Mouse (Mus musculus) frontal cortex, postnatal 10 days (tissue): ENCODE measurements around the gene Nf2.

Experiments
- DNase-seq, 2 experiments: peaks; one replicate each; pipeline ENCODE4 v3.0.0; 2022; ENCODE audit warnings: low spot score in 2 of 2, mixed read lengths in 1 of 2

Nf2 gene

DNA sequence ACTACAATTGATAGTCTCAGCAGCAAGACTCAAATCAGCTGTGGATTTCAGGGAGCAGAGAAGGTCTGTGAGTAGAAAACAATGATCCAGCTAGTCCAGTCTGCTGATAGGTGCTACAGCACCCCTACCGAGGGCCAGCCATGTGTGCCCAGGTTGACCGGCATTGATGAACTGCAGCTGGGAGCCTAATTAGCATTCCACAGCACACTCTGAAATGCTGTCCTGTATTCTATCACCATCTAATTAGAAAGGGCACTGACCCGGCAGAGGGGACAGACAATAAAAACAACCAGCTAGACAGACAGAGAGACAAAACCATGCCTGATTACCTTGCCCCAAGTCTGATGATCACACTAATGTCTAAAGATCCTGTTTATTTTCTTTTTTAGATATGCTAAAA is 56.3 kb downstream of the Nf2 start:
- no peak for DNase-seq

DNA sequence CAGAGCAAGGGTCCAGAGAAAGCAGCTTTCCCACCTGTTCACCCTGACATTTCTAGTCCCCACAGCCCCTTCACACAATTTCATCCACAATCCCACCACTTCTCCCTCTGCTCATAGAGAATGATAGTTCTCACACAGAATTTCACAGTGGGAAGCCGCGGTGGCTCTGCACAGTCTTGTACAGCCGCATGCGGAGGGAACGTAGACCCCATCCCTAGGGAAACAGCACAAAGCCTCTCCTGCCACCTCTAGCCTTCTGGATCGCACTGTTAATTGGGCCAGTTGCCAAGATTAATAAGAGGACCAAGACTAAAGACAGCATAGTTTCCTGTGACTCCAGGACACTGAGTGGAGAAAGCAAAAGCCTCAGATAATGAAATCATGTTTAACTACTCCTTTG is 57.8 kb downstream of the Nf2 start:
- DNase-seq = no peak

DNA sequence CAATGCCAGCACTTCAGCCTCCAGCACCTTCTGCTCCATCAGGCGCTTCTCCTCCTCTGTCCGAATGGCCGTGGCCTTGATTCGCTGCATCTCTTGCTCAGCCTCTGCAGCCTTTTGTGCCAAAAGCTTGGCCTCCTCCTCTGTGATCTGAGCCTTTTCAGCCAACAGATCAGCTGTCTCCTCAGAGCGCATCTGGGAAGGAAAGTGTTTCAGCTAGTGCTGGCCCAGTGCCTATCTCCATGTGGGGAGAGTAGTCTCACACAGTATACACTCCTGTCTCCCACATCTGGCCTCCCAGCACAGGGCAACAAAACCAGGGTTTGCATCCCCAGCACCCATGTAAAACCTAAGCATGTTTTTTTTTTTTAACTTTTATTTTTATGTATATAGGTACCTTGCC is 59.6 kb downstream of the Nf2 start:
- no peak for DNase-seq

DNA sequence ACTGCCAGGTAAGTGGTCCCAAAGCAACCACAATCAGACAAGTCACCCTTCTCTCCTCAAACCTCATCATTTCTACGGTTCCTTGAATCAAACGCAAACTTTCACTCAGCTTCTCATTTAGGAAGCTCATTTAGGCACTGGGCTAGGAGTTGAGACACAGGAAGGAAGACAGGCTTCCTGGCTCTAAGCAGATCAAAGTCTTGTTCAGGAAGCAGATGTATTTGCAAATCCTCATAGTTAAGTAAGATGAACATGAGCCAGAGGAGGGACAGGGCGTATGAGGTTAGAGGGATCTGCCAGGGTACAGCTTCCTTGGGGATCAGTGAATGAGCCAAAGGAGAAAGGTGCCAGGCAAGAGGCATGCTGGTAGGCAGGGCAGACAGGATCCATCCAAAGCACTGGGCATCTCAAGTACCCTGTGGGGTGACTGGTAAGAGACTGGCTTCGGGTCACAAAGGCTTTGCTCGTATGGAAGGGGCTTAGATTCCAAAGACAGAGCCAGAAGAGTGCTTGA is 64.7 kb downstream of the Nf2 start:
- no peak for DNase-seq

DNA sequence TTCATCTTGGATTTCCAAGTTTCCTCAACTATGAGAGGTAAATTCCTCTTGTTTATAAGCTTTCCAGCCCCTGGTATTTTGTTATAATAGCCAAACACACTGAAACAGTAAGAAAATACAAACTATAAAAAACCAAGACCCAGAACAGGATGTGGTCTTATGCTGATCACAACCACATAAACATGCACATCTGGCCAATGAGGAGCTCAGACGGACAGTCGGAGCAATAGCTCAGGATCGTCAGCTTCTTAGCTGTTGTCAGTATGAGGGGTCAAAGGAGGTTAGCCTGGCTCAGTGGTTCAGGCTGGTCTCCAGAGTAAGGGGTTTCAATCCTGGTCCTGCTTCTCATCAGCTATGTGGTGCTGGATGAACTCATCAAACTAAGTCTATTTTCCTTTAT is 66.2 kb downstream of the Nf2 start:
- DNase-seq = no peak

DNA sequence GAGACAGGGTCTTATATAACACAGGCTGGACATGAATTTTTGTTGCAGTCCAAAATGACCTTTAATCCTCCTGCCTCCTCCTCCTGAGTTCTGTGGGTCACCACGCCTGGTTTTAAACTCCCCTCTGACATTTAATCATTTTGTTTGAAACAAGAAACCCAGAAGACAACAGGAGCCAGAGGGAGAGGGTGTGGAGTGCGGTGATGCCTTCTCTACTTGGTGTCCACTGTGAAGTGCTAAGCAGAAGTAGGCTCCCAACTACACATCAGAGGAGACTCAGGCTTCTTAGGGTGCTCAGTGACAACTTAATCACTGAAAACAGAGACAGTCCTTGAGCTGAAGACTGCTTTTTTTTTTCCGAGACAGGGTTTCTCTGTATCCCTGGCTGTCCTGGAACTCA is 68.4 kb downstream of the Nf2 start:
- no peak for DNase-seq

DNA sequence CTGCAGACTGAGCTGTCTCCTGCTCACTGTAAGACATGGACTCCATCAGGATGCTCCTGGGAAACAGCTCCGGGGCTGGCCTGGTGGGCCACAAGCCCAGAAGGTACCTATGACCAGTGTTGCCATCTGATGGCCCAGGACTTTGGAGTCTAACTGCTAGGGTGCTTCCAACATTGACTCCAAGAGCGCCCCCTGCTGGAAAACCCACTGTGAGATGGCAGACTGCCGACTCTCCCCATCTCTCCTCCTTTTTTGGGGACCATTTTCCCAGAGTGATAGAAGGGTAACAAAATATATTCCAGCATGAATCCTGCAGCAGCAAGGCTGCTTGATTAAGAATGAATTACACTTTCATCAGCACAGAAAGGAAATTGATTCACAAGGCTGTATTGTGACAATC is 76.4 kb downstream of the Nf2 start:
- peak in 1 of 2 experiments; percentile 43 for DNase-seq

DNA sequence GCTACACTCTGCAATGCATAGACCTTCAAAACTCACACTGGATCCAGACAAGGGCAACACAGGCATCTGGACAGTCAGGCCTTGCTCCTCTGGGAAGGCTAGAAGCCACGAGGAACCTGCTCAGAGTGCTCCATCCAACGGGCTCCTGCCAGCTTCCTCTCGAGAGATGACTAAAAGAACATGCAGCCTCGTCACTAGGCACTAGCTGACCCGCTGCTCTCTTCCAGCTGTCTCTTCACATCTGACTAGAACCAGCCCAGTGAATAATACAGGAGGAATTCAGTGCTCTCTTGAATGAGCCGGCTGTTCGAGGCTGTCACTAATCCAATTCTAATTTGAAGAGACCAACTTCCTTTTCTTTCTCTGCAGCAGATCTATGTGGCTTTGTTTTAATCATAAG is 77.6 kb downstream of the Nf2 start:
- no peak for DNase-seq

DNA sequence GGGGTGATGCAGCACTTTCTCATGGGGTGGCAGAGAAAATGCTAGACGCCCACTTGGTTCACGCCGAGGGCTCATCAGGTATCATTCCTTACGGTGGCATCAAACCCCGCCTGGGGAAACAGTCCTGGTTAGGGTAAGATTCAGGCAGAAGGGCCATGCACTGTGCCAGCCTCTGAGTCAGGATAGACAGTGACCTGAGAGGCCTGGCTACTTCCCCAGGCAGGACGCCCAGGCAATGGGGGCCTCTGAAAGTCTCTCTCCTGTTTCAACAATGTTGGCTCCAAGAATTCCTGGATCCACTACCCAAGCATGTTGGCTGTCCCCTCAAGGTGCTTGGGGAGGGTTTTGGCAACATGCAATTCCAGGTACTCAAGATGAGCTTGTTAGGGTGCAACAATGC is 79.5 kb downstream of the Nf2 start:
- no peak for DNase-seq

DNA sequence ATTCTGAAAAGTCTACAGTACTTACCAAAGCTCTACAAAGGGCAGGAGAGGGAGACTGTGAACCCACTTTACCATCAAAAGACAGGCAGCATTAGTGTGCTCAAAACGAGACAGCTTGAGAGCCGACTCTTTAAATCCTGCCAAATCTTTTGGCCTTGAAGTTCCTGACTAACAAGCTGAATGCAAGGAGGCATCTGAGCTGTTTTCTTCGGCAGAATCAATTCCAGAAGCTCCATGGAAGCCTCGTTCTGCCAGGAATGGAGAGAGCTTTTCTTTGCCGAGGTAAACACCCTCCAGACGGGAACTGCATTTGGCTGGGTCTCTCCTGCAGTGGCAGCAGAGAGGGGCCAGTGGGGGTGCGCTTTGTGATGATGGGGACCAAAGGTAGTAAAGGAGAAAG is 80.0 kb downstream of the Nf2 start:
- no peak for DNase-seq

DNA sequence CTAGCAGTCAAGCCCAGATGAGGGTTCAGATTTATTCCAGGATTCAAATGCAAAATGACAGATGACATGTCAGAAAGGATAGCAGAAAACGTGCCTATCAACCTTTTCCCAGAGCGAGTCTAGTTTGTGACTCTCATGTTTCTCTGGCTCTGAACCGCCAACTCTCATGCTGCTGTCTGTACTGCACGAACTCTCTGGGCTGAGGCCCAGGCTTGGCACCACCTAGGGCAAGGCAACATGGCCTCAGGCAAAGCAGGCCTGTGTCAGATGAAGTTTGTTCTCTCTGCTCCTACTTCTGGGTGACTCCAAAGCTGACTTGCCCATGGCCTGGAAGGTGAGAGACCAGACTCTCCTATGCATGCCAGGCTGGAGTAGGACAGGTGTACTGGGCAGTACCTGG is 80.9 kb downstream of the Nf2 start:
- no peak for DNase-seq

DNA sequence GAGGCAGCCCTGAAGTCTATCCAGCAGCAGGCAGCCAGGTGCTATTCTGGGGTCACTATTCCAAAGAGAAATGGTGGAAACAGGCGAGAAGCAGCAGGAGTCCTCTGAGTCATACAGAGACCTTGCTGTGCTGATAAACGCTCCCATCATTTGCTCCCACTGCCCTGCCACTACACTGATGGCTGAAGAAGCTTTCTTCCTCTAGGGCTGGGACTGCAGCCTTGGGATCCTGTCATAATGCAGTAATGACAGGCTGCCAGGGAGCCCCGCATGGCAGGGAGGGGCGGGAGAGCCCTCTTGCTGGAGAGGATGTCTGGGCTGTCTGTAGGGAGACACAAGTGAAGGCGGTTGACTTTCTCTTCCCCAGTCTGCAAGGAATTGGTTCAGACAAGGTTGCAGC is 84.9 kb downstream of the Nf2 start:
- no peak for DNase-seq

DNA sequence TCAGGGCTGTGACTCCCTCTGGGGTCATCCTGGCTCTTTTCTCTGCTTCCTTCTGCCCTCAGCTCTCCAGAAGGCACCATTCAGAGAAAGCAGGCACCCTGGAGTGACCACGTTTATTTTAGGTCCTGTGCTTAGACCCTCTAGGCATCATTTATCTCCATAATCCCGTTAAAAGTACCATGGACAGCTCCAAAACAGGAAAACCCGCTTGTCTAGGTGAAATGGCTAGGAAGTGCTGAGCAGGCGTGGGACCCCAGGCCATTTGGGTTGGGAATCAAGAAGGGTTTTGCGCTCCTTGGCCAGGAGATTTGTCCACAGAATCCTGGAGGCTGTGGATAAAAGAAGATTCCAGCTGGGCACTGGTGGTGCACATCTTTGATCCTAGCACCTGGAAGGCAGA is 85.7 kb downstream of the Nf2 start:
- no peak for DNase-seq

DNA sequence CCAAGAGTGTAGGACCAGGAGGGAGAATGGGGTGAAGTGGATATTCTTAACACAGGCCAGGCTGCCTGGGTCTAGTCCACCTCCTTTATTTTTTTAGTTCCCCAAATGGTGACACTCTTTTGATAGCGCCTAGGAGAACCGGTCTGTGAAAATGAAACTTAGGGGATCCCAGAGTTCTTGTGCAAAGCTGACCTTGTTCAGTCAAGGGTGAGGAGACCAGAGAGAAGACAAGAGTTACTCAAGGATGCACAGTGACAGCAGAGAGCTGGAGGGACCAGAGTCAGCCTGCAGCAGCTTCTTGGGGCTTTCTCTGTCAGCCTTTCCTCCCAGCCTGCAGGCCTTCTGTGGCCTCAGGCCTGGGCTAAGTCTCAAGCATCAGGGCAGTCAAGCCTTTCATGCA is 86.8 kb downstream of the Nf2 start:
- no peak for DNase-seq

DNA sequence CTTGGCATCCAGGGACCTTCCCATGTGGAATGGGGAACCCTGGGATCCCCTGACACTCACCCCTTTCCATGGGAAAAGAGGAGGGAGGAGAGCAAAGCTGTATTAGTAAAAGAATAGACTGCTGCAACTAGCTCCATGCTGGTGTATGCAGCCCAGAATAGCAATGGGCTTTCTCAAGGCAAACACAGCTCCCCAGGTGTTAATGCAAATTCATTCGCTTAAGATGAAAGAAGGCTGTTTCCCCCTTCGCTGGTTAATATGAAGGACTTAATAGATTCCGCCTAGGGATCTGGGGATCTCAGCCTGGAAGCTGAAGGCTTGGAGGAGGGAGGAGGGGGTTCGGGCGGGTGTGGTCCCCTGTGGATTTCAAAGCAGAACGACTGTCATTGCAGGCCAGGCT is 87.3 kb downstream of the Nf2 start:
- no peak for DNase-seq

DNA sequence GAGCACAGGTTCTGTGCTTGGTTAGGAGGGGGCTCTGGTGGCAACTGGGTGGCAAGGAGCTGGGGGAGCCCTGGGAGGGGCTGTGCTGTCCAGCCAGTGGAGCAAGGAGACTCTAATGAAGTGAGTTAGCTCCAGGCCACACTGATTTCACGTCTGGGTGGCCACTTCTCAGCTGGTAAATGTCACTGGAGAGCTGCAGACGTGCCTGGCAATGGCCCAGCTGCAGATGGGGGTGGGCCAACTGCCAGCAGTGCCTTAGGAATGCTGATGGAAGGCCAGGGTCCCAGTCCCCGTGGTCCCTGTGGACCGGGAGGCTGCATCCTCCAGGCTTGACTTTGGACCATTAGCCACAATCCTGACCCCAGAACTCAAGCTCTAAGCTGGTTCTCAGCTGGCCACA is 88.9 kb downstream of the Nf2 start:
- DNase-seq = no peak

DNA sequence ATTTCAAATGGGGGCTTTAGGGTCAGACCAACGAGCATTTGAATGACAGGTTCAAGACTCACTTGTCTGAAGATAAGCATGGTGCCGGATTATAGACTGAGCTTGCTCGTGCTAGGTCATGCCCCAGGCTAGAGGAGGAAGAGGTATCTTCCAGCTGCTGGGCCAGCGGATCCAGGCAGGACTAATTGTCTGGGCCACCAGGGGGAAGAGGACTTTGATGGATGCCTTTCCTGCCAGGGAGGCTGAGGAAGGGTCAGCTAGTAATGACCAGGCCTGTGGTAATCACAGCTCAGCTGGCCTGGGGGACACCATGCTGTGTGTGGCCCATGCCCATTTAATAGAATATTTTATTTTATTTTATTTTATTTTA is 91.6 kb downstream of the Nf2 start:
- no peak for DNase-seq

DNA sequence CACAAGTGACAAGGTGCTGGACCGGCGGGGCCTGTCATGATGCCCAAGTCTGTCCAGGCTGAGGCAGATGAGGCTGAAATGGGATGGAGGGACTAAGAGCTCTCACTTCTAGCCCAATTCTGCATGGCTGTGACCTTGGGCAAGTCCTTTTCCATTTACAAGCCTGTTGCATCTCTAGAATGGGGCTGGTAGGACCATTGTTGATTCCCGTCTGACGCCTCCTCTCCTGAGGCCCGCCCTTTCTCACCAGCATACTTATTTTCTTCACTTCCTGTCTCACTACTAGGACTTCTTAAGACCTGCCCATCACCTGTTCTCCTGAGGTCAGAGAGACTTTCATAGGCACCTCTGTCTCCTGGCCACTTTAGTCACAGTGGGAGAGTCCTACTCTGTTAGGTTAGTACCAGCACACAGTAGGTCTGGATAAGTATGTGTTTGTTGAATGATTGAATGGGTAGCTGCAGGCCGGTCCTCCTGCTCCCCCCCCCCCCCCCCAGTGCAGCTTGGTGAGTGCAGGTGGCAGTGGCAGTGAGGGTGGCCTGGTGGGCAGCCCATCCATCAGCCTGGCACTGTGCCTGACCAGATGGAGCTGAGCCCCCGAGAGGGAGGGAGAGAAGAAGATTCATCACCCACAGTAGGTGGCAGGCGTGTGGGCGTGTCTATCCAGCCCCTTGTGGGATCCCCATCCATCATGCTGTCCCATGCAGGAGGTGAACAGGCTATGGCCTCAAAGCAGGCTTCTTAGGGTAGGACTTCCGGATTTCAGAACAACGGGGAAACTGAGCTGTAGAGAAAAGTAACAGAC is 92.2 kb downstream of the Nf2 start:
- DNase-seq = no peak

DNA sequence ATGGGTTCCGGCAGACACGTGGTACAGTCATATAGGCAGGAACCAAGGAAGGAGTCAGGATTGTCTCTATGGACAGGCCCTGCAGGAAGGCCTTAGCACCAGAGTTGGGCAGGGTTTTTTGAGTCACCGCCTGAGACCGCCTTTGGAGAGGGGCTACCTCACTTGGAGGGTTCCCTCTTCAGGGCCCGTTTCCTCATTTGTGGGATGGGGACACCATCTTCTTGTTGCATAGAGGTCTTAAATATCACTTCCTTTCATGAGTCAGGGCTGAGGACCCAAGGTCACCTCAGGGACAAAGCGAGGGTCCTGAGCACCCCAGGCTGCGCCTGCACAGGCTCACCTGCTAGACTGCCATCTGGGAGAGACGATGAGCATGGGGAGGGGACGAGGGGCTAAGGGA is 92.9 kb downstream of the Nf2 start:
- DNase-seq = no peak

DNA sequence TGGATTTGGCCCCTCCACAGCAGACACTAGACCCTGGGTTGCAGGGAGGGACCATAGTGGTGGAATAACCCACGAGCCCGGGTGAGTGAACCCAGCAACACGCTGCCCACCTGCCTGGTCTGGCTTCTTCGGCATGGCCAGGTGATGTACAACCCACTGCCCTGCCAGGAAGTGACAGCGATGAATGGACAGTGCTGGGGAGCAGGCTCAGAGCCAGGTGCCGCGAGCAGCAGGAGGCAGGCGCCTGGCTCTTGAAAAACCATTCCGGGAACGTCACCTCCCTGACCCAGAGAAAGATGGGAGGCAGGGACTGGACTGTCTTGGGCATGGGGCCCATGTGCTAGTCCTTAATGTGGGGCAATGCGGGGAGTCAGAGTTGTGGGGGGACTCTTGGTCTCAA is 94.5 kb downstream of the Nf2 start:
- no peak for DNase-seq

DNA sequence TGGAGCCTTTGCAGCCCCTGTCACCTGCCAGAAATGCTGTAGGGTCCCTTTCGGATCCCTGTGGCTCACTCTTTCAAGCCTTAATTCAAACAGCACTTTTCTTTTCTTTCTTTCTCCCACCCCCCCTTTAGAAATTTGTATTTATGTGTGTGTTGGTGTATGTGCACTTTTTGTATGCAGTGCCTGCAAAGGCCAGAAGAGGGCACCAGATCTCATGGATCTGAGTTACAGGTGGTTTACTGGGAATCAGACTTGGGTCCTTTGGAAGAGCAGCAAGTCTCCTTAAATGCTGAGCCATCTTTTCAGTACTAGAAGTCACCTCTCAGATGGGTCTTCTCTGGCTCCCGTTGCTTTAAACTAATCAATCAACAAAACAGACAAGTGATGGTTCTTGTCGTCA is 95.3 kb downstream of the Nf2 start:
- no peak for DNase-seq

DNA sequence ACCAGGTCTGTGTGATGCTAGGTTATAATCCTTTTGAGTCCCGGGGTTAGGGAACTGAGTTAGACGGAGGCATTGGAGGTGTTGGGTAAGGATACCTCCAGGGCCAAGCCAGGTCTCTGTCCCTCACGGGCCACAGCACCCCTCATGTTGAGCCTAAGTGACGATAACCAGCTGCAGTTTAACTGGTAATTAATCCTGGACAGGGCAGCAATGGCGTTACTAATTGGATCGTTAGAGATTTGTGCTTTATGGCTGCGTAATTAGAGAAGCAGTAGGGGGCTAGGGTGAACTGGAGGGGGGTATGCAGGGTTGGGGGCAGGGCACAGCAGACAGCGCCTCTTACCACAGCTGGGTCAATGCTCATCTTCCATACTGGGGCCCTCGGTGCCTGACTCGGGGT is 96.5 kb downstream of the Nf2 start:
- DNase-seq = no peak

DNA sequence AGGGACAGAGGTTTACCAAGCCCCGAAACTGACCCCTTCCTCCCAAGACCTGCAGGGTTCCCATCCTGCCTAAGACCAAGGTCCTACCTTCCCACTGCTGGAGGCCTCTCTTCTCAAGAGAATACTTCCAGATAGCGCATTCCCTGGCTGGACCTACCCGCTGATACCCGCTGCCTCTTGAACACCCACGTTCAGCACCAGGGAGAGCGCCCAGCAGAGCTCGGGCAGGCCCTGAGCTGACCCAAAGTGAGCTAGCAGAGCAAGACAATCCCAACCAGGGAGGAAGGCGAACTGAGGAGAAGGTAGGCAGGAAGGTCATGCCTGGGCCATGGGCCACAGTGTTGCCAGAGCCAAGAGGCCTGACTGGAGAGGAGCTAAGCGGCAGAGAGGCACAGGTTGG is 99.1 kb downstream of the Nf2 start:
- no peak for DNase-seq

DNA sequence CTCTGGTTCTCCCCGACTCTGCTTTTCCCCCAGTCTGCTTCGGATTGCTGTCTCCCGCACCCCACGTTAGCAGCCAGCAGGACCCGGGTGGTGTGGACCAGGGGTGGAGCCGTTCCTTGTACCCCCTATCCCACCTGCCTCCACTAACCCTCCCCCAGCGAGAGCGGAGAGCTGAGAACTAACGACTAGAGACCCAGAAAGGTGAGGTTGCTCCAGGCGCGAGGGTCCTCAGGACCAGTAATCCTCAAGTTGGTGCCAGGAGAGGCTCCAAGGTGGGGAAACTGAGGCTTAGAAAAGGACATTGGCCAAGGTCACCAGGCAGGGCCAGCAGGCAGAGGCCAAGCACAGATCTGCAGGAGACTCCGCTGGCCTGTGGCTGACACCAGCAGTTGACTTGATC is 102.1 kb downstream of the Nf2 start:
- no peak for DNase-seq
